Mouse (Mus musculus) liver, postnatal 0 days (tissue): ENCODE measurements around the gene Ier5l. TPM values are rescaled to one million over a fixed set of nuclear protein-coding genes. Genes with fewer than 3 reads are reported as not detected.

Source experiments
- ATAC-seq: fragments of 200-750 bp; cut with Nextera tagmentation; 2 replicates; pipeline ENCODE4 v1.8.0; 2017; ENCODE audit warnings: mild to moderate bottlenecking, moderate library complexity
- DNase-seq: peaks from one replicate; pipeline ENCODE4 v3.0.0-alpha.2; 2016
- H3K27ac ChIP-seq: fragments of 300-500 bp; sonication (generic); 2 replicates; pipeline ENCODE4 v1.5.1; 2014; ENCODE audit warnings: antibody characterized with exemption, moderate library complexity, mild to moderate bottlenecking, low read depth
- H3K27me3 ChIP-seq: fragments of 300-500 bp; sonication (generic); 2 replicates; pipeline ENCODE4 v1.6.1; 2014; ENCODE audit warnings: low read length, control low read depth, mixed read lengths; ENCODE audit not compliant: insufficient read depth
- H3K36me3 ChIP-seq: fragments of 300-500 bp; sonication (generic); replicated peaks from 2 replicates; pipeline ENCODE4 v1.6.1; 2014; ENCODE audit warnings: mild to moderate bottlenecking, control low read depth, low read length, moderate library complexity, mixed read lengths; ENCODE audit not compliant: insufficient read depth
- H3K4me1 ChIP-seq: fragments of 300-500 bp; sonication (generic); 2 replicates; pipeline ENCODE4 v1.6.1; 2014; ENCODE audit warnings: antibody characterized with exemption, mild to moderate bottlenecking, control low read depth; ENCODE audit not compliant: insufficient read depth
- H3K4me2 ChIP-seq: fragments of 300-500 bp; sonication (generic); 2 replicates; pipeline ENCODE4 v1.6.1; 2014; ENCODE audit warnings: low read depth, mild to moderate bottlenecking, low read length, moderate library complexity, mixed read lengths
- H3K4me3 ChIP-seq: fragments of 300-500 bp; sonication (generic); 2 replicates; pipeline ENCODE4 v1.5.1; 2014; ENCODE audit warnings: low read depth, low read length
- H3K9ac ChIP-seq: fragments of 300-500 bp; sonication (generic); replicated peaks from 2 replicates; pipeline ENCODE4 v1.6.1; 2014; ENCODE audit warnings: mild to moderate bottlenecking, moderate library complexity
- H3K9me3 ChIP-seq: fragments of 300-500 bp; sonication (generic); 2 replicates; pipeline ENCODE4 v1.6.1; 2016; ENCODE audit warnings: mild to moderate bottlenecking, control low read depth, low read length, mixed read lengths
- CTCF ChIP-seq: sonication (generic); IDR thresholded peaks from 2 replicates; pipeline ENCODE4 v1.5.1; 2016; ENCODE audit warnings: antibody characterized with exemption, low read depth
- EP300 ChIP-seq: IDR thresholded peaks from 2 replicates; pipeline ENCODE4 v1.6.1; 2016; ENCODE audit warnings: antibody characterized with exemption, low read depth, mild to moderate bottlenecking
- WGBS: fragments of 180-500 bp; shearing (Covaris S2); extraction: QIAGEN DNeasy Blood & Tissue Kit; methylation state at CpG from one replicate; pipeline ENCODE4 v1.1.7; 2014; ENCODE audit not compliant: insufficient replicate concordance; 5-methylcytosine and 5-hydroxymethylcytosine counted together
- polyA plus RNA-seq: library from polyadenylated mRNA; unstranded; fragments of >200 nt; fragmentation: Nextera tagmentation; extraction: Ambion mirVana; gene quantifications from 2 replicates; pipeline ENCODE4 v1.2.1, GENCODE M21; 2015

Gene Ier5l
- 0.31 and 0.69 TPM in 2 replicates for polyA plus RNA-seq

DNA sequence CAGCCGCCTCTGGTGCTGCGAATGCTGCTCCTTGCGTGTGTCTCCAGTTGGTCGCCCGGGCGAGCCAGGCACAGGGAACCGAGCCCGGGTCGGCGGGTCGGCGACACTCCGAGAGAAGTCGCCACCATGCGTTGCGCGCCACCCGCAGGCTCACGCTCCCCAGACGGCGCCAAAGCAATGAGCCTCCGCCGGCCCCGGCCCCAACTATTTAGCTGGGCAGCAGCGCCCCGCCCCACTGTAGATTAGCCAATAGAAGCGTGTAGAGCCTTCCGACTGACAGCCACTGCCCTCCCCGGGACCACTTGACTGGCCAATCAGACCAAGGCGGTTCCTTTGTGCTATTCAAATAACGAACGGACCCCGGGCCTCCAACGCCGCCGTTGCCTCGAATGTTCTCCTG is at the start of gene Ier5l:
TSS of gene Ier5l (minus strand) at position 181 of the 400 bp plus-strand sequence.
- Histone ChIP-seq H3K9me3 (no peaks in the 10 kb centered on the region), H3K4me2 (peak within 1 kb of the TSS; percentile 76), H3K27me3 (peaks cover 52% of the 10 kb centered on the region), H3K27ac (peak within 1 kb of the TSS; percentile 83), H3K36me3 (no peaks in the 10 kb centered on the region), H3K4me3 (peak within 1 kb of the TSS; percentile 60), H3K9ac (peak within 1 kb of the TSS; percentile 52), H3K4me1 (peaks cover 24% of the 10 kb centered on the region)
- WGBS, result under 1% methylated on average over 37 of the region's 37 CpGs
- ATAC-seq, result peak; percentile 79
- TF ChIP-seq CTCF, result no peak
- no peak for TF ChIP-seq EP300
- peak; percentile 84 for DNase-seq

DNA sequence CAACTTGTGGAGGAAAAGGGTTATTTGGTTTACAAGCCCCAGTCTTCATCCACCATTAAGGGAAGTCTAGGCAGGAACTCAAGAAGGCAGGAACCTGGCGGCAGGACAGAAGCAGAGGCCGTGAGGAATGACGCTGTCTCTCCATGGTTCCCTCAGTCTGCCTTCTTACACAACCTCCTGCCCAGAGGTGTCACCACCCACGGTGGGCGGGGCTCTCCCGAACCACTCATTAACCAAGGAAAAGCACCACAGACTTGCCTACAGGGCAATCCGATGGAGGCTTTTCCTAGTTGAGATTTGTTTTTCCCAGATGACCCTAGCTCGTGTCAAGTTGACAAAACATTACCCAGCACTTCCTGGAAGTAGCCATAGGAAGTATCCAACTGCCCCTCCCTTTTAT is 49.7 kb upstream of the Ier5l start:
- no peak overlapping the region for H3K4me3 ChIP-seq
- H3K36me3 ChIP-seq, result no peaks in the 10 kb centered on the region
- no peaks in the 10 kb centered on the region for H3K27me3 ChIP-seq
- peaks cover 2% of the 10 kb centered on the region; the same call in 1 of the 2 replicates for H3K4me1 ChIP-seq
- no peaks in the 10 kb centered on the region for H3K9me3 ChIP-seq
- DNase-seq, result peak; percentile 79
- TF ChIP-seq EP300 (no peak), CTCF (no peak)
- 43% methylated on average over 8 of the region's 8 CpGs for WGBS
- H3K9ac ChIP-seq, result no peak overlapping the region
- peak; percentile 89 for ATAC-seq
- H3K4me2 ChIP-seq, result no peak overlapping the region
- no peak overlapping the region for H3K27ac ChIP-seq

DNA sequence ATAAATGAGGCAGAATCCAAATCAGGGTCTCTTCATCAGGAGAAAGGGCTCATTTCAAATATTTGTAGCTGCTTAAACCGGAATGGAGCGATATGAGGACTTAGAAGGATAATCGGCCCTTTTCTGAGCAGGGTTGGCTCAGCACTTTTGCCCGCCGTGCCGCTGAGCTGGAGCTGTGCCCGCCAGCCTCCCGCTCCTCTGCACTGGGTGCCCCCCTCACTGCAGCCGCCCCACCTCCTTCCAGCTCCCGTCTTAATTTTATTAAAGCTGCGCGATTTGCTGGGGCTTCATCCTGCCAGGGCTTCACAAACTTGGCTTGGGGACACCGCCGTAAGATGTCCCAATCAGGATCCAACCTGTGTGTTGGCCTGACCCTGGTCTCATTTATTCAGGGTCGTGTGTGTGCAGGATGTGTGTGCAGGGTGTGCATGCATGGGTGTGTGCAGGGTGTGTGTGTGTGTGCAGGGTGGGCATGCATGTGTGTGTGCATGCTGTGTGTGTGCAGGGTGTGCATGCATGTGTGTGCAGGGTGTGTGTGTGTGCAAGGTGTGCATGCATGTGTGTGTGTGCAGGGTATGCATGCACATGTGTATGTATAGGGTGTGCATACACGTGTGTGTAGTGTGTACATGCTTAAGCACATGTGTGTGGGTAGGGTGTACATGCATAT is 36.8 kb upstream of the Ier5l start:
- DNase-seq (no peak), ATAC-seq (no peak)
- TF ChIP-seq CTCF (no peak), EP300 (no peak)
- no peaks in the 10 kb centered on the region for H3K36me3 ChIP-seq
- no peaks in the 10 kb centered on the region for H3K4me1 ChIP-seq
- no peaks in the 10 kb centered on the region for H3K27me3 ChIP-seq
- no peaks in the 10 kb centered on the region for H3K9me3 ChIP-seq
- H3K27ac ChIP-seq, result no peak overlapping the region
- H3K9ac ChIP-seq, result no peak overlapping the region
- 70% methylated on average over 16 of the region's 16 CpGs for WGBS
- H3K4me2 ChIP-seq, result no peak overlapping the region
- no peak overlapping the region for H3K4me3 ChIP-seq

DNA sequence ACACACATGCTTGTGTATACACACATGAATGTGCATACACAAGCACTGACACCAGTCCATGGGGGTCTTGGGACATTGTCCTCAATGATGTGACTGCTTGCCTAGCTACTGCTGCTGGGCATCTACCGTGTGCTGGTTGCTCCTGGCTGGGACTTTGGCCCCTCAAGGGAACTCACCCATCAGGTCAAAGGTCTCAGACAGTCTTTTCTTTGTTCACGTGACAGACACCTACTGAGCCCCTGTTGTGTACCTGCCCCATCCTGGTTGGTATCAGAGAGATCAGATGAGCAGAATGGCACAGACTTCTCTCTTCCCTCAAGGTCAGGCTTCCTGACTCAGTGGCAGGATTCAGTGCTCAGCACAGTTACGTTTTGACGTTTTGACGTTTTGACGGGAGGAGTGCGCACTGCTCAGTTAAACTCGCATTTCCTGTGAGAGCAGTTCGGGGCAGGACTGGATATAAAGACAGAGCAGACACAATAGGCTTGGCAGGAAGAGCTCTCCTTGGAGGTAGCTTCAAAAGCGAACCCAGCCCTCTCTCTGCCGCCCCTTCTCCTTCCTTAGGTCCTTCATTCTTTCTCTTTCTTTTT is 33.2 kb upstream of the Ier5l start:
- TF ChIP-seq EP300 (no peak), CTCF (no peak)

DNA sequence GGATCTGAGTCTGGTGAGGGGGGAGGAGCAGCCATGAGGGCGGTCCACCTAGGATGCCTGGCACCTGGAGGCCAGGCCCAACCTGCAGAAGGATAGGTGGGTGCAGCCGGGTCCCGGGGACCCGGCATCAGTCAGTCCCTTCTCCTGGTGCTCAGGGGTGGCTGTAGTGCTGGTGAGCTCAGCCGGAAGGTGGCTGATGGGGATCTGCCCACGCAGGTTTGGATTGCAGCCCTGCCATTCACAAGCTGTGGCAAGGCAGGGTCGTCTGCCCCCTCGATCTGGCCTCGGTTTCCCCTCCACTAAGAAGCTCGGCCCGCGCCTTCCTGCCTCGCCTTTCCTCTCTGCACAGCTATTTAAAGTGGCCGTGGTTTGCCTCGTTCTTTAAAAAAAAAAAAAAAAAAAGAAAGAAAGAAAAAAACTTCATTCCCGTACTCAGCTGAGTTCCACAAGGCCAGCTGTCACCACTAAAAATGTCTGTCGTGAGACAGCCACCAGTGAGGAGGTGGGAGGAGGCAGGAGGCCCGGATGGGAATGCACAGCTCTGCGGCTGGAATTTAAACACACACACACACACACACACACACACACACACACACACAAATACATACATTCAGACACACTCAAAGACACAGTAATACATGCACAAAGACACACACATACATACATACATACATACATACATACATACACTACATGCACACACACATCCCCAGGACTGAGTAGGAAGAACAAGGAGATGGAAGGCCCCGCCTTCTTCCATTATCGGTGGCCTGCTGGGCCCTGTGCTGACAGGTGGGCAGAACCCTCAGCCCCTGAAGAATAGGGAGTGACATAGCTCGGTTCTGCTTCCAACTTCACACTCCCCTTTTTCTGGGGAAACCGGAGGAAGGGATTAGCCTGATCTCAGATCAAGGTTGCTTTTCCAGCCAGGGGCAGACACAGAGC is 29.9 kb upstream of the Ier5l start:
- Histone ChIP-seq H3K9me3 (no peaks in the 10 kb centered on the region), H3K9ac (no peak overlapping the region), H3K4me2 (no peak overlapping the region), H3K4me1 (no peaks in the 10 kb centered on the region), H3K27me3 (no peaks in the 10 kb centered on the region), H3K27ac (no peak overlapping the region), H3K36me3 (no peaks in the 10 kb centered on the region), H3K4me3 (no peak overlapping the region)
- no peak for DNase-seq
- ATAC-seq, result no peak
- WGBS, result 43% methylated on average over 20 of the region's 23 CpGs
- TF ChIP-seq CTCF (no peak), EP300 (no peak)

More for the DNA sequence above, 33.2 kb upstream of the Ier5l start:
- Histone ChIP-seq H3K9me3 (no peaks in the 10 kb centered on the region), H3K9ac (no peak overlapping the region), H3K4me2 (no peak overlapping the region), H3K36me3 (no peaks in the 10 kb centered on the region), H3K4me1 (no peaks in the 10 kb centered on the region), H3K4me3 (no peak overlapping the region), H3K27me3 (no peaks in the 10 kb centered on the region), H3K27ac (no peak overlapping the region)
- DNase-seq (no peak), ATAC-seq (peak; percentile 44; the same call in 1 of the 2 replicates)
- WGBS, result 31% methylated on average over 11 of the region's 11 CpGs

DNA sequence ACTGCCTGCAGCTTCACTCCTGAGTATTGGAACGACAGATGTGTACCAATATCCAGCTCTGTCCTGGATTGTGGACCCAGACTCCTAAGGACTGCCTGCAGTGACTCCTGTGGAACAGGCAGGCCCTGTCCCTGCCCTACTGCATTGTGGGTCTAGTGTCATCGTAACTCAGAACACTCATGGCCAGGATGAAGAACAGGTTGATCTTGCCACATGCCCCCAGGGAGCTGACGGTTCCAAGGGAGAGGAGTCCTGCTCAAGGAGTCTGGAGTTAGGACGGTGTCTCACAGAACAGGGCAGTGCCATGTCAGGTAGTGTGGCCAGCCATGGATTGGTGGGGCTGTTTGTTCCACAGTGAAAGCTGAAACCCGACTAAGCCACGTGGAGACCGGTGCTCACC is 27.7 kb upstream of the Ier5l start:
- H3K4me3 ChIP-seq, result no peak overlapping the region
- no peak for ATAC-seq
- H3K4me2 ChIP-seq, result no peak overlapping the region
- no peak for DNase-seq
- WGBS, result 70% methylated on average over 7 of the region's 7 CpGs
- no peak overlapping the region for H3K27ac ChIP-seq
- H3K9me3 ChIP-seq, result no peaks in the 10 kb centered on the region
- TF ChIP-seq CTCF (no peak), EP300 (no peak)
- no peaks in the 10 kb centered on the region for H3K36me3 ChIP-seq
- H3K4me1 ChIP-seq, result no peaks in the 10 kb centered on the region
- H3K27me3 ChIP-seq, result no peaks in the 10 kb centered on the region
- H3K9ac ChIP-seq, result no peak overlapping the region
